Mouse (Mus musculus) cerebellum, adult 2 months (tissue): ENCODE measurements around the gene Mypop.

ENCODE experiments used
- CTCF ChIP-seq: fragments of 200-500 bp; IDR thresholded peaks from 2 replicates; pipeline ENCODE4 v1.5.1; 2011; ENCODE audit warnings: low read depth, mild to moderate bottlenecking, control low read depth, low read length, moderate library complexity, borderline replicate concordance; ENCODE audit not compliant: insufficient read depth
- POLR2A ChIP-seq: fragments of 200-500 bp; IDR thresholded peaks from 2 replicates; pipeline ENCODE4 v1.6.1; 2011; ENCODE audit warnings: low read length, control low read depth, borderline replicate concordance; ENCODE audit not compliant: insufficient read depth

- TF ChIP-seq CTCF (no peak), POLR2A (no peak)
Measured at GRCm38 (mm10) chr7:18948151-18948550, 42.9 kb upstream of the Mypop start.
